Mouse (Mus musculus): ENCODE results near the gene Wdr92. TPM values are rescaled to one million over a fixed set of nuclear protein-coding genes. Genes with fewer than 3 reads are reported as not detected.
"Not testable (repeated sequence)": the region's sequence is repeated elsewhere in the genome, so short reads cannot be mapped to it uniquely, and the experiment has no call there.

The Wdr92 gene
- polyA plus RNA-seq, 1 experiment from 2014 or later = 39.1 TPM

- no peak for DNase-seq (ENCODE audit: low spot score)
These were observed 20.6 kb downstream of the Wdr92 start for GRCm38 (mm10) chr11:17202481-17202880.

- peak; percentile 98 for DNase-seq (ENCODE audit: low spot score)
These were observed 29.6 kb downstream of the Wdr92 start, which contains the start of gene Pno1 for GRCm38 (mm10) chr11:17211258-17212140. Gene Pno1, minus strand, starts transcription at chr11:17211568.

DNA sequence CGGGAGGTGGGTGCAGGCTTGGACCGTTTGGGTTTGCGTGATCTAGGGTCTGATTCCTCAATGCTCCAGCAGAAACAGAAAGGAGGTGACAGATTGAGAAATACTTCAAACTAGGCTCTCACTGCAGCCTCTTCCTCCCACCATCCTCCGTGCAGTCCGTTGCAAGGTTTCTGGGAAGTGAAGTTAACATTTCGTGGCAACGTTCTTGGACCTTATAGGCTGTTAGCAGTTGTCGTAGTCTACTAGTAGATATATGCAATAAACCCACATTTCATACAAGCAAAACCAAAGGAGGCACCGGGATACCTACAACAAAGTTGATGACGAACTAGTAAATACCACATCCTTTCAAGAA lies 30.2 kb downstream of the Wdr92 start:
- no peak for DNase-seq (ENCODE audit: low spot score)

DNA sequence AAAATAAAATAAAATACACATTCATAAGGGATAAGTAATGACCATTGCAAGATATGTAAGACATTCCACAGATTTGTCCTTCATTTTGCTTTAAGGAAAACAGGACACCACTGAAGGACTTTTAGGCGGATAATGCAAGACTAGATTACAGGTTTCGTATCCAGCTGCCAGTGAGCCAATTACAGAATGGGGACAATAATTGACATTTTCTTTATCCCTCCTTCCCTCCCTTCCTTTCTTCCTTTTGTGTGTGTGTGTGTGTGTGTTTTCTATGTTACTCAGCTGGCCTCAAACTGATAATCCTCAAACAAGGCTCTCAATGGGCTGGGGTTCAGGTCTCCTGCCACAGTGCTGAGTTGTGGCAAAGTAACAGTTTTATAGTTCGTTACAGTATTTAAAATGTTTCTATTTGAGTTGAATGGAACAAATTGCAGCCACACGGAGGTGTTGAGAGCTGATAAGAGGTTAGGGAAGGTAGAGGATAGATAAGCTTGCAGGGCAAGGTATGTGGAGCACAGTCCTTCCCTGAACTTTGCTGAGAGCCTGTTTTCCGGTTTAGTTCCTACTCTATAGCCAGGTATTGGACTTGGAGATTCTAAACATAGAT lies 31.1 kb downstream of the Wdr92 start:
- no peak for DNase-seq (ENCODE audit: low spot score)

DNA sequence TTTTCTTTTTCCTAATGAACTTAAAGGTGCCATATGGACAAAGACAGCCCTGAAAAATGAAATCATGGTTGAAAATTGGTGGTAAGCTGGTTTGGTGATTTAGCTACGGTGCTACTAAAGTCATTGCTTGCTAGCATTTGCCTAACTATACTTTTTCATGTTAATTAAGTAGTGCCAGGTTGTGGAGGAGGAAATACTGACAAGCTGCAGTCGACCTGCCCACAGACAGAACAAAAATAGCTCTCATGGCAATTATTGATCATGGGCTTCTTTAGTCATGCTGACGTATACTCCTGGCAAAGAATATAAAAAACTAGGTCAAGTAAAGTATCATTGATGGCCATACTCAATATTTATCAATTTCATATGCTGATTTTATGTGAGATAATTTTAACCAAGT lies 33.6 kb downstream of the Wdr92 start:
- no peak for DNase-seq (ENCODE audit: low spot score)

- DNase-seq (ENCODE audit: low spot score) = no peak
These were observed 39.2 kb downstream of the Wdr92 start for GRCm38 (mm10) chr11:17221126-17221525.

GRCm38 (mm10) chr11:17232792-17233191 lies 50.9 kb downstream of the Wdr92 start:
- no peak for DNase-seq (ENCODE audit: low spot score)

DNA sequence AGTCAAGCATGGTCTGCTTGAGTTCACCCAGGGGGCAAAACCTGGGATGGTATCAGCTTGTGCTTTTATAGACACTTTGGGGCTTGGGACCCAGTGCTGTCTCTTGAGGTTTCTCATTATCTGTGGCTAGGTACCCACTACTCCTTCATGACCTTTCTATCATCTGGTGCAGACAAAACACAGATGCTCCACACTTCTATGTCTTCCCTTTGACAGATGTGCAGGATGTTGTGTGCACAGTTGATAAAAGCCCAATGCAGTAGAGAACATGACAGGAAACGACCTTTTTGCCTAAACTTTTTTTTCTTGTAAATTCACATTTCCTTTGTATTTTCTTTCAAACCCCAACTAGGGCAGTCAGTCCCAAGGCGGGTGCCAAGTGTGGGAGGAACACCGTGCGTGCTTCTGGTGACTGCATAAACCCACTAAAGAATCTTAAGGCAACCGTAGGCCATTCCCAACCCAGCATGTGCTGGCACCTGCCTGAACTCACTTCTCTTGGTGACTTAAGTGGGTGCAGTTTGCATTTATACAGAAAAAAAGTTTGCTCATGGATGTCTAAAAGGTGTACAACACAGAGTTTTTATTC lies 54.6 kb downstream of the Wdr92 start:
- DNase-seq (ENCODE audit: low spot score) = peak; percentile 83

- DNase-seq (ENCODE audit: low spot score) = not testable (repeated sequence)
These were observed 56.7 kb downstream of the Wdr92 start for GRCm38 (mm10) chr11:17238598-17238997.

- DNase-seq (ENCODE audit: low spot score) = no peak
These were observed 66.8 kb downstream of the Wdr92 start for GRCm38 (mm10) chr11:17248715-17249114.

DNA sequence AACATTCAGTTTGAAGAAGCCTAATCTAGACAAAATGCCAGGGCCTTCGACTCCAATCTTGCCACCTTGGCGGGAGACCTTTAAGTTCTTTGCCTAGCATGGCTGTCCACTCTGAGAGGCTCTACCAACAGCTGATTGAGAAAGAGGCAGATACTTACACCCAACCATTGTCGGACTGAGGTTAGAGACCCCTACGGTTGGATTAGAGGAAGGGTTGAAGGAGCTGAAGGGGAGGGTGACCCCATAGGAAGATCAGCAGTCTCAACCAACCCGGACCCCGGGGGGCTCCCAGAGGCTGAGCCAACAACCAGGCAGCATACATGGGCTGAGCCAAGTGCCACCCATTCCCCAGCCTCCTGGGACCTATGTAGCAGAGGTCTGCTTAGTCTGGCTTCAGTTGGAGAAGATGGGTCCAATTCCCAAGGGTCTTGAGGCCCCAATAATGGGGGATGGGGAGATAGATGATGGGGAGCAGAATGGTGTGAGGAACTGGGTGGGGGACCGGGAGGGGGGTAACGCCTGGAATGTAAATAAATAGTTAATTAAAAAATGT lies 75.0 kb downstream of the Wdr92 start:
- no peak for DNase-seq (ENCODE audit: low spot score)

- peak; percentile 95 for DNase-seq (ENCODE audit: low spot score)
These were observed 75.5 kb downstream of the Wdr92 start, which contains the start of gene C1d for GRCm38 (mm10) chr11:17257443-17257842. Gene C1d, plus strand, starts transcription at chr11:17257579.

DNA sequence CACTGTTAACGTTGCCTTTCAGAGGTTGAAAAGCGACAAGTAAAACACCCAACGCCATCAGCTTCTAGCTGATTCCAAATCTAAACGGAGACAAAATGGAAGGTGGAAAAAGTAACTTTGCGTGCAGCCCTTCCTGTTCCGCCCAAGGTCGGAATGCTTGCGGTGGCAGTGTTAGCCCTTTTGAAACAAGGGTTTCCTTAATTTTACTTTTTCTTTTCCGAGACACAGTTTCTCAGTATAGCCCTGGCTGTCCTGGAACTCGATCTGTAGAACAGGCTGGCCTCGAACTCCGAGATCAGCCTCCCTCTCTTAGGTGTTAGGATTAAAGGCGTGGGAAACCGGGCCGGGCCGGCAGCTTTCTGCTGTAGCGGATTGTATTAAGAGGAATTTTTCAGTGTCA lies 76.0 kb downstream of the Wdr92 start:
- DNase-seq (ENCODE audit: low spot score) = peak; percentile 66

- DNase-seq (ENCODE audit: low spot score) = no peak
These were observed 85.3 kb downstream of the Wdr92 start for GRCm38 (mm10) chr11:17267176-17267575.

GRCm38 (mm10) chr11:17268801-17269200 lies 86.9 kb downstream of the Wdr92 start:
- DNase-seq (ENCODE audit: low spot score) = no peak

- peak; percentile 61 for DNase-seq (ENCODE audit: low spot score)
These were observed 98.1 kb downstream of the Wdr92 start for GRCm38 (mm10) chr11:17279959-17280358.

Other genes with a start within 250 kb of the Wdr92 start
- gene Fbxo48, start 230.7 kb upstream of the Wdr92 start, polyA plus RNA-seq (2015; fragmentation: Nextera tagmentation; extraction: Ambion mirVana) = 2.2 and 2.3 TPM in 2 replicates
- gene Cnrip1, start 130.5 kb upstream of the Wdr92 start, polyA plus RNA-seq (2015; fragmentation: Nextera tagmentation; extraction: Ambion mirVana) = 3.3 and 3.7 TPM in 2 replicates
- 3.8 and 4.1 TPM in 2 replicates for gene Plek, start 129.7 kb upstream of the Wdr92 start, polyA plus RNA-seq (2015; fragmentation: Nextera tagmentation; extraction: Ambion mirVana)
- 126 and 145 TPM in 2 replicates for gene Ppp3r1, start 22.8 kb upstream of the Wdr92 start, polyA plus RNA-seq (2015; fragmentation: Nextera tagmentation; extraction: Ambion mirVana)
- gene Pno1, start 29.5 kb downstream of the Wdr92 start, polyA plus RNA-seq (2015; fragmentation: Nextera tagmentation; extraction: Ambion mirVana) = 73.9 and 75.0 TPM in 2 replicates
- 122 and 124 TPM in 2 replicates for gene C1d, start 75.5 kb downstream of the Wdr92 start, polyA plus RNA-seq (2015; fragmentation: Nextera tagmentation; extraction: Ambion mirVana)